Comparison of ENCODE assay signal across 7 mouse cellular contexts in genomic region chr2:146512581-146512920, GRCm38 (mm10). TPM values are rescaled to one million over a fixed set of nuclear protein-coding genes. Genes with fewer than 3 reads are reported as not detected.
A peak's percentile ranks its signal among the peaks of the same experiment; 100 is the strongest.
DNase-seq lines count a peak whose midpoint lies in the region; ATAC-seq and TF ChIP-seq lines count a peak whose summit lies in the region.

No protein-coding gene starts in this region.

- in situ Hi-C loops in CH12.LX (cut with MboI; ENCODE audit: low pct_ligation_motif_present, low pct_unique_long_range_greater_than_20kb, low sequenced_read_pairs) = no loop called here

- no peaks in the 10 kb centered on the region for H3K36me3 ChIP-seq in CH12.LX (replicated peaks in 1 of 2; ENCODE audit: control insufficient read depth in 1 of 2, insufficient read depth in 1 of 2, low read length in 1 of 2)
- H3K36me3 ChIP-seq in kidney, embryonic 16.5 days (ENCODE audit: insufficient read depth, low read length) = no peaks in the 10 kb centered on the region
- no peaks in the 10 kb centered on the region for H3K36me3 ChIP-seq in midbrain, embryonic 11.5 days (ENCODE audit: control insufficient read depth, insufficient read depth, low read length)

- TF ChIP-seq RAD21 in CH12.LX (IDR thresholded peaks at IDR 0.05; ENCODE audit: low read depth, low read length) = no peak

- peaks cover 5 to 16% of the 10 kb centered on the region in 2 experiments for H3K4me1 ChIP-seq in CH12.LX (ENCODE audit: control insufficient read depth in 1 of 2, insufficient read depth in 2 of 2)
- H3K4me1 ChIP-seq in kidney, embryonic 16.5 days (ENCODE audit: insufficient read depth, low read length) = peaks cover 8% of the 10 kb centered on the region; the same call in 1 of the 2 replicates
- peaks cover 9% of the 10 kb centered on the region for H3K4me1 ChIP-seq in midbrain, embryonic 11.5 days (ENCODE audit: control insufficient read depth, insufficient read depth, low read length)

- H3K4me2 ChIP-seq in CH12.LX (ENCODE audit: insufficient read depth, low read depth, poor library complexity, severe bottlenecking) = peak overlapping the region; percentile 42
- peak overlapping the region; percentile 47 for H3K4me2 ChIP-seq in kidney, embryonic 16.5 days (replicated peaks; ENCODE audit: low read depth, low read length)
- H3K4me2 ChIP-seq in midbrain, embryonic 11.5 days = peak overlapping the region; percentile 32; the same call in 1 of the 2 replicates

- TF ChIP-seq POLR2A in CH12.LX (IDR thresholded peaks at IDR 0.05; ENCODE audit: low read depth, low read length) = no peak

- ATAC-seq in kidney, embryonic 16.5 days (ENCODE audit: low FRiP score, low TSS enrichment) = peak; percentile 7
- peak; percentile 1; the same call in 1 of the 2 replicates for ATAC-seq in midbrain, embryonic 11.5 days (ENCODE audit: low FRiP score)
- no peak for ATAC-seq in granulocyte monocyte progenitor cell, adult 5-6 weeks (replicated peaks; ENCODE audit: poor library complexity, severe bottlenecking)

- H3K27me3 ChIP-seq in CH12.LX (replicated peaks) = no peaks in the 10 kb centered on the region
- H3K27me3 ChIP-seq in kidney, embryonic 16.5 days (ENCODE audit: insufficient read depth, low read length) = no peaks in the 10 kb centered on the region
- H3K27me3 ChIP-seq in midbrain, embryonic 11.5 days (ENCODE audit: control insufficient read depth, insufficient read depth, low read length) = no peaks in the 10 kb centered on the region

- TF ChIP-seq EP300 in CH12.LX (IDR thresholded peaks at IDR 0.05; ENCODE audit: low read length) = no peak

- H3K4me3 ChIP-seq in CH12.LX (replicated peaks in 1 of 3; ENCODE audit: low read depth in 2 of 3, low read length in 2 of 3, poor library complexity in 1 of 3) = no peak overlapping the region
- peak overlapping the region; percentile 94; the same call in 1 of the 2 replicates for H3K4me3 ChIP-seq in kidney, embryonic 16.5 days (ENCODE audit: low read length)
- H3K4me3 ChIP-seq in midbrain, embryonic 11.5 days (ENCODE audit: low read depth, low read length) = peak overlapping the region; percentile 70; the same call in 1 of the 2 replicates

- H3K27ac ChIP-seq in CH12.LX (ENCODE audit: insufficient read depth, low read depth) = no peak overlapping the region
- no peak overlapping the region for H3K27ac ChIP-seq in kidney, embryonic 16.5 days (ENCODE audit: low read length)
- no peak overlapping the region for H3K27ac ChIP-seq in midbrain, embryonic 11.5 days (ENCODE audit: low read depth, low read length)

- H3K9me3 ChIP-seq in CH12.LX (replicated peaks; ENCODE audit: low read length) = no peaks in the 10 kb centered on the region
- no peaks in the 10 kb centered on the region for H3K9me3 ChIP-seq in kidney, embryonic 16.5 days (ENCODE audit: low read length)
- H3K9me3 ChIP-seq in midbrain, embryonic 11.5 days (ENCODE audit: control insufficient read depth, low read length) = no peaks in the 10 kb centered on the region

- dilution Hi-C loops in CH12.LX (cut with MboI; ENCODE audit: extremely low pct_ligation_motif_present, extremely low pct_unique_long_range_greater_than_20kb, low sequenced_read_pairs) = no loop called here

- TF ChIP-seq CTCF in CH12.LX (conservative IDR thresholded peaks at IDR 0.05 in 1 of 2, IDR thresholded peaks at IDR 0.05 in 1 of 2; ENCODE audit: low read depth in 2 of 2, low read length in 2 of 2) = no peak

- 66% methylated on average over 2 of the region's 2 CpGs for WGBS in kidney, embryonic 16.5 days
- WGBS in midbrain, embryonic 11.5 days = 76% methylated on average over 2 of the region's 2 CpGs

- H3K79me2 ChIP-seq in CH12.LX (replicated peaks; ENCODE audit: control insufficient read depth, extremely low read depth, insufficient read depth, poor library complexity, severe bottlenecking) = no peaks in the 10 kb centered on the region

- DNase-seq in CH12.LX (ENCODE audit: extremely low read depth) = no peak
- peak; percentile 82 for DNase-seq in adipocyte (ENCODE audit: low spot score)
- peak; percentile 39 to 58 for DNase-seq in heart, adult 9 months (ENCODE audit: low spot score in 2 of 2)
- peak; percentile 87 for DNase-seq in midbrain, embryonic 11.5 days (ENCODE audit: low spot score, missing footprints)
- no peak for DNase-seq in right cerebral cortex, postnatal 4 days

- peak overlapping the region; percentile 20; the same call in 1 of the 2 replicates for H3K9ac ChIP-seq in CH12.LX (ENCODE audit: insufficient read depth, low read depth)
- H3K9ac ChIP-seq in kidney, embryonic 16.5 days (replicated peaks; ENCODE audit: low read length) = no peak overlapping the region
- H3K9ac ChIP-seq in midbrain, embryonic 11.5 days (ENCODE audit: low read length) = peak overlapping the region; percentile 13; the same call in 1 of the 2 replicates

TF ChIP-seq in CH12.LX, 34 proteins besides CTCF, POLR2A, EP300 and RAD21:
- no peak for TF ChIP-seq MYC (IDR thresholded peaks at IDR 0.05; ENCODE audit: low read depth, low read length)
- TF ChIP-seq MXI1 (IDR thresholded peaks at IDR 0.05; ENCODE audit: low read depth, low read length) = 0 out of 2 replicates have a peak, but pooled peaks have one; percentile 68
- no peak for TF ChIP-seq SIN3A (IDR thresholded peaks at IDR 0.05; ENCODE audit: low read length)

RNA-seq across cellular contexts. Expression of gene Ralgapa2, which starts 0.4 kb away (rescaled TPM):
- total RNA-seq in CH12.LX (2012; rRNA removed) = 5.7 and 8.9 TPM in 2 replicates
- 4.5 and 5.6 TPM in 2 replicates for total RNA-seq in CH12.LX (2014; rRNA removed)
- polyA plus RNA-seq in CH12.LX (2012; ENCODE audit: insufficient read length, low read depth) = 10.0 and 10.3 TPM in 2 replicates
- 6.8 and 8.0 TPM in 2 replicates for polyA plus RNA-seq in kidney, embryonic 16.5 days (2015; fragmentation: Nextera tagmentation; extraction: Ambion mirVana)
- polyA plus RNA-seq in midbrain, embryonic 11.5 days (2014; fragmentation: Nextera tagmentation; extraction: Ambion mirVana) = 9.0 and 9.7 TPM in 2 replicates
- total RNA-seq in granulocyte monocyte progenitor cell, adult 5-6 weeks (2014; fragmentation: Nextera tagmentation) = 11.9 and 13.4 TPM in 2 replicates
- 10.6 TPM in 2 replicates for total RNA-seq in granulocyte monocyte progenitor cell, adult 5-6 weeks (2017)

Comparison
In these comparisons a context has a peak if more than half of its experiments do, and no peak if none do; other contexts are left out.
1. DNase-seq: peak in adipocyte (single experiment), heart, adult 9 months (2 of 2) and midbrain, embryonic 11.5 days (single experiment); none in CH12.LX (single experiment) and right cerebral cortex, postnatal 4 days (single experiment).
2. H3K4me3 ChIP-seq: peak in kidney, embryonic 16.5 days (single experiment) and midbrain, embryonic 11.5 days (single experiment); none in CH12.LX (0 of 3).
3. Peak in every context shown above with its lines, with median percentiles within 50 percentile points of each other: H3K4me2 ChIP-seq.